Mouse (Mus musculus): ENCODE measurements around the gene Arsa.

DNA sequence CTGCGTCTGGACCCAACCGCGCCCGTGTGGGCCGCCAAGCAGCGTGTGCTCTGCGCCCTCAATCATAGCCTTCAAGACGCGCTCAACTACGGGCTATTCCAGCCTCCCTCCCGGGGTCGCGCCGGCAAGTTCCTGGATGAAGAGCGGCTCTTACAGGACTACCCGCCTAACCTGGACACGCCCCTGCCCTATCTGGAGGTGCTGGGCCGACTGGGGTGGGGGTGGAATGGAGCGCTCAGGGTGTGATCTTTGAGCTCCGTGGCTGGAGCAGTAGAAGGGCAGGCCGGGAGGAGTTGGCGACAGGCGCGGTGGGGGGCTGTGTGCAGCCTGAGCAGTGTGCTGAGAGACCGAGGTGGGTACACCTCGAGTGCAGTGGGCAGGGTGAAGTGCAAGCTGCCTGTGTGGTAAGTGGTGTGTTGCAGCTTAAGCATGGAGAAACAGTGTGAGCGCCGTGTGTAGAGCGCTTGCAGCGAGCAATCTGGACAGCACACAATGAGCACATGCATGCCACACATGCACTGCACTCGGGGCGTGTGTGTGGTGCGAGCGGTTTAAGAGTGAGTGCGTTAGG is 23.1 kb upstream of the Arsa start:
- TF ChIP-seq POLR2A (IDR thresholded peaks at IDR 0.05; ENCODE audit: low read depth, low read length) (no peak), CTCF (IDR thresholded peaks at IDR 0.05; ENCODE audit: borderline replicate concordance, insufficient read depth, low read length) (no peak)

Data from embryonic fibroblast, embryonic 13.5 days (primary cell).